Mouse (Mus musculus) heart, adult 2 months (tissue): Measurements from ENCODE around the gene Baz2b.

Experiments used
- CTCF ChIP-seq: fragments of 200-600 bp; IDR thresholded peaks from 2 replicates; pipeline ENCODE4 v1.8.1; 2022; ENCODE audit warnings: antibody characterized with exemption, mild to moderate bottlenecking, moderate library complexity
- EP300 ChIP-seq: fragments of 200-500 bp; IDR thresholded peaks from 2 replicates; pipeline ENCODE4 v1.6.1; 2011; ENCODE audit warnings: low read depth, low read length, control low read depth; ENCODE audit not compliant: insufficient read depth
- POLR2A ChIP-seq: fragments of 200-500 bp; IDR thresholded peaks from 2 replicates; pipeline ENCODE4 v1.6.1; 2011; ENCODE audit warnings: mild to moderate bottlenecking, low read depth, low read length, control low read depth; ENCODE audit not compliant: insufficient read depth

- peak; percentile 49 for TF ChIP-seq CTCF
- peak; percentile 57 for TF ChIP-seq POLR2A
- TF ChIP-seq EP300 = no peak
These were observed 327.6 kb downstream of the Baz2b start, which contains the start of gene Wdsub1 for GRCm38 (mm10) chr2:59881831-59882741.
